Mouse (Mus musculus) CD4-positive, CD25-positive, alpha-beta regulatory T cell, adult 4 months (primary cell): ENCODE results near the gene Wwc2. TPM values are rescaled to one million over a fixed set of nuclear protein-coding genes. Genes with fewer than 3 reads are reported as not detected.

ENCODE experiments used
- ATAC-seq: one replicate; pipeline ENCODE4 v1.8.0; 2017
- polyA plus RNA-seq, 2 experiments: library from polyadenylated mRNA; unstranded; fragments of 100-300 nt; shearing (Covaris generic); gene quantifications; one replicate each; pipeline ENCODE4 v1.2.1; 2017

The Wwc2 gene
- polyA plus RNA-seq, 2 experiments from 2014 or later = 0.24 to 0.31 TPM

DNA sequence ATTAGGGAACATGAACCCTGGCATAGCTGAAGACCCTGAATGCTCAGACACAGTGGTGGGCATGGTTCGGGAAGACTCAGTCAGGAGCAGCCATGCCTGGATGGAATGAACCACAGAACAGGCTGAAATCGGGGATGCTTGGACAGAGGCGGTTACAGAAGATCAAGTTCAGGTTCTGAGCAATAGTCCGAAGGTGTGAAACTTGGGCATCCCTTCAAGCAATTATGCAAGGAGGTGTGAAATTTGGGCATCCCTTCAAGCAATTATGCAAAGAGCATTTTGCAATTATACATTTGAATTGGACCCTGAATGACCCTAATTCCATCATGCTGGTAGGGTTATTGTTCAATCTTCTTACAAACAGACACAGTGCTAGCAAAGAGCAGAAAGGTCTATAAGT is 208.8 kb downstream of the Wwc2 start:
- ATAC-seq = no peak

DNA sequence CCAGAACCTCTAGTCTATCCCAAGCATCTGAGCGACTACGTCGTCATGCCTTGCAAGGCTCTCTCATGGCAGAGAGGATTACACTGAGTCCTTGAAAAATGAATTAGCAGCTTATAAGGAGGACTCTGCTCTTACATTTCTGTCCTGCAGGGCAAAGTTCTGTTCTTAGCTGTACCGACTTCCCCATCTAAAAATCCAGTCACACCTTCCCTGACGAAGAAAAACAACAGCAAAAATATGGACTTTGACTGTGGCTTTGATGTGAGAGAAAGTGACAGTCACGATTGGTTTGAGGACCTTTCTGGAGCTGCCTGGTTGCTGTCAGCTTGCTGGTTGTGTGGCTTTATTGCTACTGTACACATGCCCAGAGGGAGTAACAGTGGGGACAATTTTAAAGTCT is 211.1 kb downstream of the Wwc2 start:
- no peak for ATAC-seq

DNA sequence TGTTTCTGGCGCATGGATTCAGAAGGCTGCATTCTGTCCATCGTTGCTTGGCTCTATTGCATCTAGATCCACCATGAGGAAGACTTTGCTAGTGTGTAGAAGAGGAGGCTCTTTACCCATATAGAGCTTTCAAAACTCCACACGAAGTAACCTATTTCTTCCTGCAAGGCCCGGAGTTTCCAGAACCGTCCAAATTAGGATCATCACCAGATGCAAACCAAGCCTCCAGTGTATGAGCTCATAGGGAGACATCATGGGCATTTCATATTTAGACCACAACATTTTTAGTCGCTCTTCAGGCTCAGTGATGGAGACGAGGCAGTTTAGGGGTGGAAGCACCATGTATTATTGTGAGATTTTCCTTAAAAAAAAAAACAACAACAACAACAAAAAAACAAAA is 213.3 kb downstream of the Wwc2 start:
- ATAC-seq = no peak

Other genes with a start within 250 kb of the Wwc2 start
- not detected for gene Cldn24, start 168.8 kb downstream of the Wwc2 start, polyA plus RNA-seq
- gene Cldn22, start 166.4 kb downstream of the Wwc2 start, polyA plus RNA-seq = not detected
- gene Dctd, start 108.2 kb upstream of the Wwc2 start, polyA plus RNA-seq = 1 to 10 TPM; 5.6 to 9.5 TPM